Mouse (Mus musculus) inflammation-experienced regulatory T-cells, adult 6 months (primary cell): ENCODE measurements around the gene Hsd17b12. TPM values are rescaled to one million over a fixed set of nuclear protein-coding genes. Genes with fewer than 3 reads are reported as not detected.

ENCODE experiments used
- ATAC-seq: one replicate; pipeline ENCODE4 v1.8.0; 2017
- polyA plus RNA-seq, 3 experiments: library from polyadenylated mRNA; unstranded; fragments of 100-300 nt; shearing (Covaris generic); gene quantifications; one replicate each; pipeline ENCODE4 v1.2.1; 2017

The Hsd17b12 gene
- polyA plus RNA-seq, 3 experiments from 2014 or later, result 66.8 to 83.9 (median 72.2) TPM

- no peak for ATAC-seq
Observed at GRCm38 (mm10) chr2:94001918-94002317, 155.8 kb downstream of the Hsd17b12 start.

DNA sequence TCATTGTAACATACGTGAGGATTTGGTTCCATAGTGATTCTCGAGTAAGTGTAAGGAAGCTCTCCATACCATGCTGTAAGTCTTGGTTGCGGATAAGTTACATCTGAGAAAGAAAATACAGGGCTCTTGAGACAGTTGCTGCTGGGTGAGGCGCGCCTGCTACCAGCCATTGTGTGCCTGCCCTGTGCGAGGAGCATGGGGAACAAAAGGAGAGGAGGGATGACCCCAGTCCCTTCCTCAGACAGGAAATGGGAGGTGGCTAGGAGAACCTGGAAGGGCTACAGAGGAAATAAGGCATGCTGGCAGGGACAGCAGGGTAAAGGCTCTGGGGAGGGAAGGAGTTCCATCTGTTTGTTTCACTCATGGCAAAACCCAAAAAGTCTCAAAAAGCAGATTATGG, 156.4 kb downstream of the Hsd17b12 start:
- no peak for ATAC-seq

DNA sequence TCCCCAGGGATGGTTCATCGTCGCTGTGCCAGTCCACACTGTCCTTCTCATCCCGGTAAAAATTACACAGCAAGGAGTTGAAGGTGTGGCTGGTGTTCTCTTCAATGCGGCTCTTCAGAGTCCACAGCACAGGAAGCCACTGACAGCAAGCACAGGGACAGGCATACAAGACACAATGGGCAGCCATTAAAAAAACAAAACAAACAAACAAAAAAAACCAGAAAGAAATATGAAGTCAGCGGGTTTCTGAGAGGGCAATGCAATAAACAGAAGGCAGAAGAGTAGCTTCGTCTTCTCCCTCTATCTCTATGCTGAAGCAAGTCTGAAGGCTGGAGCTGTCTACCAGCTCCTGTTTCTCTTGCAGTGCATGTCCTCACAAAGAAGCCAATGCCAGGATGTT, 161.5 kb downstream of the Hsd17b12 start, which contains the start of gene Gm27027:
Gene Gm27027 (minus strand): TSS at position 101 of the 400 bp plus-strand sequence.
- ATAC-seq, result no peak

DNA sequence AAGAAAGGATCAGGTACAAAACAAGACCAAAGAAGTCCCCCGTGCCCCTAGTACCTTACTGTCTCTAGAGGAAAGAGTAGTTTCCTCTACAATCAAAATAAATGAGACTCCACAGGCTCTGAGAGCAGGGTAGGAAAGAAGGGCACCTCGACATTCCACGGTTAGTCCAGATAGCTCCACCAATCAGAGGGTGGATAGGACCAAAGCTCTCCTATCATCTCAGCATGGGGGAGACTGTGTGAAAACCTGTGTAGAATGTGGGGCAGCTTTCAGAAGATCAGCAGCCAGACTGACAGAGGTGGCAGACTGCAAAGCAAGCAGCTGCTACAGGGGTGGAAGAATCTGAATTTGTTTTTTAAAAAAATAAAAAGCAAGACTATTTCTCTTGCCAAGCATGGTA, 165.0 kb downstream of the Hsd17b12 start:
- ATAC-seq, result no peak

- ATAC-seq, result no peak
Observed at GRCm38 (mm10) chr2:93992259-93992658, 165.5 kb downstream of the Hsd17b12 start.

GRCm38 (mm10) chr2:93991336-93991735, 166.4 kb downstream of the Hsd17b12 start:
- no peak for ATAC-seq

DNA sequence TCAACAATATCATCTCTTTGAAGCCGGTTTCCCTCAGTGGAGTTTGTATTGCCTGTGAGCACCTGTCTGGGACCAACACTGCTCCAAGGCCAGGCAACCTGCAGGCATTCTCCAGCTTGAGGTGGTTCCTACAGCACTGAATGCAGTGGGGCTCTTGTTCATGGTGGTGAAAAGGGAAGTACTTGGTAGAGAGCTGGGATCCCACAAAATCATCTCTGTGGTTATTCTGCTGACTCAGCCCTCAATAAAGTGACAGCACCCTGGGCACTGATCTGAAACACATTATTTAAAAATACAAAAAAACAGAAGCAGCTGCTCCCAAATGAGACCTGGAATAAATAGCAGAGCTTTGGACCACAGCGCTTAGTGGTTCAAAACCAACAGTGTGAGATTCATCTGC, 169.3 kb downstream of the Hsd17b12 start:
- ATAC-seq, result no peak

Other genes starting within 250 kb of the Hsd17b12 start
- gene Gm13889, start 200.8 kb downstream of the Hsd17b12 start, polyA plus RNA-seq, result not detected
- not detected for gene Gm27027, start 161.6 kb downstream of the Hsd17b12 start, polyA plus RNA-seq
- gene Alkbh3, start 147.2 kb downstream of the Hsd17b12 start, polyA plus RNA-seq, result 10 to 100 TPM; 40.6 to 77.2 (median 41.2) TPM
- 10 to 100 TPM; 35.9 to 45.7 (median 41.6) TPM for gene Ttc17, start 248.7 kb upstream of the Hsd17b12 start, polyA plus RNA-seq